Mouse (Mus musculus) heart, postnatal 25 days (tissue): ENCODE measurements around the gene Cyp2e1. TPM values are rescaled to one million over a fixed set of nuclear protein-coding genes. Genes with fewer than 3 reads are reported as not detected.

ENCODE experiments used
- DNase-seq: peaks from one replicate; pipeline ENCODE4 v3.0.0; 2022; ENCODE audit warnings: low spot score
- intact Hi-C: fragments of 180-260 bp; cut with DNase I; formaldehyde crosslinking; loops from one replicate; pipeline ENCODE4 v1.15.1; 2025
- total RNA-seq, 2 experiments: library from RNA; stranded (reverse); gene quantifications; 2 replicates each; pipeline ENCODE4 v1.2.3; 2021

Gene Cyp2e1
- total RNA-seq, 2 experiments from 2014 or later, result 6.3 to 6.9 TPM

GRCm38 (mm10) chr7:140802629-140803028, 39.1 kb downstream of the Cyp2e1 start:
- no peak for DNase-seq
- intact Hi-C loops, result no loop called here

GRCm38 (mm10) chr7:140805704-140806103, 42.2 kb downstream of the Cyp2e1 start:
- no peak for DNase-seq
- intact Hi-C loops, result no loop called here

- intact Hi-C loops, result no loop called here
- no peak for DNase-seq
Observed at GRCm38 (mm10) chr7:140810496-140810895, 47.0 kb downstream of the Cyp2e1 start.

GRCm38 (mm10) chr7:140811714-140812113, 48.2 kb downstream of the Cyp2e1 start:
- DNase-seq, result no peak
- intact Hi-C loops, result no loop called here

DNA sequence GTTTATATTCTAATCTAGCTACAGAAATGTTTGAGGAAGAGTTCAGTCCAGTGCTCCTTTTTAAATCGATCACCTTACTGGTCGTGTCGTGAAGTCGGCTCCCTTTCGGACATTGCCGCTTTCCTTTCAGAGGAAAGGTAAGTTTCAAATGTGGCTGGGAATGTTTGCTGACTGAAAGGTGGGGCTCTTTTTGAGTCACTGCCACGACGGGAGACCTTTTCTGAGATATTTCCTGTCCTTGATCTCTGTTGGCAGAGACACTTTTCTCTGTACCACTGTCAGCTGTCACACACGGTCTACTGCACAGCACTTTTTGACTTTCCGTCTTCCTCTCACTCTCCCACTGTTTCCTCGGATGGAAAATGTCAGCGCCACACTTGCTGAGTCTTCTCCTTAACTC, 49.3 kb downstream of the Cyp2e1 start:
- intact Hi-C loops, result no loop called here
- no peak for DNase-seq

GRCm38 (mm10) chr7:140820173-140820572, 56.6 kb downstream of the Cyp2e1 start:
- no peak for DNase-seq
- intact Hi-C loops, result no loop called here

DNA sequence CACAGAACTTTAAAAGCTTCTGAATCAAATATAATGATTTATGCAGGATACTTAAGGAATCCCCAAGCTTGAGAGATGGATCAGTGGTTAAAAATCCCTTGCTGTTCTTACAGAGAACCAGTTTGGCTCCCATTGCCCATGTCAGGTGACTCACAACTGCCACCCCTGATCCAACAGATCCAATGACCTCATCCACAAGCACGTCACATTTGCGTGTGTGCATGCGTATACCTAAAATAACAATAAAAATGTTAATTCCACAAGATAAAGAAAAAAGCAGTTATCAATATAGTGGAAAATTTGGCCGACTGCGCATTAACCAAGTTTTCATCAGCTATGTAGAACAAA, 57.7 kb downstream of the Cyp2e1 start:
- intact Hi-C loops, result no loop called here
- DNase-seq, result no peak

- intact Hi-C loops, result no loop called here
Observed at GRCm38 (mm10) chr7:140821653-140822329, 58.3 kb downstream of the Cyp2e1 start, which contains the start of gene Zfp941. Zfp941 (minus strand) TSS chr7:140822178.

DNA sequence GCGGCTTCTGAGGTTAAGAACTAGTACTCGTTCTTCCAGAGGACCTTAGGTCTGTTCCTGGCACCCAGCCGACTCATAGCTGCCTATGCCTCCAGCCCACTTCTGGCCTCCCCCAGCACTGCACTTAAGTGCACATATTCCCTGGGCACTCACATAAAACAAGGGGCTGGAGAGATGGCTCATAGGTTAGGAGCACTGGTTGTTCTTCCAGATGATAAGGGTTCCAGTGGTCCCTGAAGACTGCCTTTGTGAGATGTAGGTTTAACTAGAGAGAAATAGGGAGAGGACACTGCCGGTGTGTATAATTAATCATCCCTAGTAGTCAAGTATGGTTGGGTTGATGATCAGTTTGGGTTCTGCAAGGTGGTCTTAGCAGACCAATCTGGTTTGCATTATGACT, 59.2 kb downstream of the Cyp2e1 start:
- intact Hi-C loops, result no loop called here
- DNase-seq, result no peak

More at GRCm38 (mm10) chr7:140821653-140822329, 58.3 kb downstream of the Cyp2e1 start, which contains the start of gene Zfp941:
- no peak for DNase-seq

Other genes starting within 250 kb of the Cyp2e1 start
- not detected for gene Olfr538, start 195.9 kb upstream of the Cyp2e1 start, total RNA-seq
- gene Olfr46, start 162.5 kb upstream of the Cyp2e1 start, total RNA-seq, result not detected
- not detected for gene Olfr61, start 134.8 kb upstream of the Cyp2e1 start, total RNA-seq
- not detected for gene Olfr53, start 117.3 kb upstream of the Cyp2e1 start, total RNA-seq
- gene Olfr539, start 103.8 kb upstream of the Cyp2e1 start, total RNA-seq, result not detected
- gene Olfr45, start 81.8 kb upstream of the Cyp2e1 start, total RNA-seq, result not detected
- gene Olfr541, start 66.5 kb upstream of the Cyp2e1 start, total RNA-seq, result not detected
- gene Syce1, start 24.1 kb downstream of the Cyp2e1 start, total RNA-seq, result not detected
- not detected for gene Zfp941, start 58.4 kb downstream of the Cyp2e1 start, total RNA-seq
- gene Urah, start 71.3 kb downstream of the Cyp2e1 start, total RNA-seq, result under 1 TPM; 0.39 to 0.83 TPM
- gene Scgb1c1, start 81.8 kb downstream of the Cyp2e1 start, total RNA-seq, result 10 to 100 TPM; 10.8 to 14.5 TPM
- gene Odf3, start 84.1 kb downstream of the Cyp2e1 start, total RNA-seq, result not detected
- not detected for gene Gm45785, start 92.6 kb downstream of the Cyp2e1 start, total RNA-seq
- 10 to 100 TPM; 20.1 to 21.8 TPM for gene Ric8a, start 93.2 kb downstream of the Cyp2e1 start, total RNA-seq
- gene Bet1l, start 93.8 kb downstream of the Cyp2e1 start, total RNA-seq, result 10 to 100 TPM; 10.0 to 11.7 TPM
- 10 to 100 TPM; 86.0 to 93.0 TPM for gene Psmd13, start 118.2 kb downstream of the Cyp2e1 start, total RNA-seq
- 10 to 100 TPM; 54.3 to 64.0 TPM for gene Sirt3, start 118.6 kb downstream of the Cyp2e1 start, total RNA-seq
- gene Cox8b, start 136.7 kb downstream of the Cyp2e1 start, total RNA-seq, result 1,000 to 10,000 TPM; 2,576 to 2,619 TPM
- not detected for gene Nlrp6, start 157.2 kb downstream of the Cyp2e1 start, total RNA-seq
- gene Pgghg, start 177.7 kb downstream of the Cyp2e1 start, total RNA-seq, result 1 to 10 TPM; 4.6 to 5.2 TPM
- gene Ifitm5, start 186.6 kb downstream of the Cyp2e1 start, total RNA-seq, result under 1 TPM; 0.47 to 0.59 TPM
- not detected for gene Gm45717, start 192.2 kb downstream of the Cyp2e1 start, total RNA-seq
- 100 to 1,000 TPM in 1 of 2 experiments, 10 to 100 TPM in 1; 96.7 to 116 TPM for gene Ifitm2, start 192.2 kb downstream of the Cyp2e1 start, total RNA-seq
- gene Ifitm1, start 203.5 kb downstream of the Cyp2e1 start, total RNA-seq, result 1 to 10 TPM; 1.6 to 2.8 TPM
- 100 to 1,000 TPM; 102 to 111 TPM for gene Ifitm3, start 247.0 kb downstream of the Cyp2e1 start, total RNA-seq